Mouse (Mus musculus): ENCODE data around the gene Ndufaf4.
"Not testable (repeated sequence)": the region's sequence is repeated elsewhere in the genome, so short reads cannot be mapped to it uniquely, and the experiment has no call there.

DNA sequence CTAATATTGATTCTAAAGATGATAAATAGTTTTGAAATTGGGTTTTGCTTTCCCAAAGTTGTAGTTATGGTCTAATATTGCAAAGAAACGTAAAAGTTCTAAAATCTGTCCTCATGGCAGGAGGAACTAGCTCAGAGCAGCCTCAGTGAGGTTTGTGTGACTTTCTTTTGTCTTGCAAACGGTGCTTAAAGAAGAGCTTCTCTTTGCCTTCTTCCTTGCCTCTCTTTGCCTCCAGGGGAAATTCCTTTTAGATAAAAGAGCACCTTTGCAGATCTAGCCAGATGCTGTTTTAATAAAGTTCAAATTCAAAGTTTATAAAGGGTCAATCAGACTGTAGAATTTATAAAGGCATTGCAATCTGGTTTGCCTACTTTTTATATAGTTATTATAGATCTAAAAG is 8.5 kb upstream of the Ndufaf4 start:
- not testable (repeated sequence) for TF ChIP-seq USF1 (IDR thresholded peaks at IDR 0.05; ENCODE audit: low read depth); CTCF (IDR thresholded peaks at IDR 0.05; ENCODE audit: control insufficient read depth, insufficient read depth, insufficient read length)
